Mouse (Mus musculus) testis, postnatal 10 days (tissue): ENCODE results near the gene Fbxw15.
"Not testable (repeated sequence)": the region's sequence is repeated elsewhere in the genome, so short reads cannot be mapped to it uniquely, and the experiment has no call there.

Experiments used
- DNase-seq: peaks from one replicate; pipeline ENCODE4 v3.0.0; 2021; ENCODE audit warnings: low spot score

The Fbxw15 gene

DNA sequence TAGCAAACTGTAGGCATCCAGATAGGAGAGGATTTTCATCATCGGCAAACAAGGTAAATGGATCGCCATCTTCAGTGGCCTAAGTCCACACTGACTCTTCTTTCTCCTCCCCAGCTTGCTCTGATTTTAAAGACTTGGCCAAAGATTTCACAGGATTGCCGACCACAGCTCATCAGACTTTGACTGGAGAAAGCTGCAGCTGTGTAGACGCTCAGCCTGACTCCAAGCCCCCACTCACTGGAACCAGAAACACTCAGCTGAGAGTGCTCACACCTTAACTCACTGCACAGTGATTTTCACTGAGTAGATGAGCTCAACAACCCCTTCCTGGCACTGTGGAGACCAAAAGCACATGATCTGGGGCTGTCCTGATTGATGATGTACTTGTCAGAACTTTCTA, at the start of gene Fbxw15:
Fbxw15 (minus strand) TSS at position 101 of the 400 bp plus-strand sequence.
- DNase-seq: not testable (repeated sequence)

DNA sequence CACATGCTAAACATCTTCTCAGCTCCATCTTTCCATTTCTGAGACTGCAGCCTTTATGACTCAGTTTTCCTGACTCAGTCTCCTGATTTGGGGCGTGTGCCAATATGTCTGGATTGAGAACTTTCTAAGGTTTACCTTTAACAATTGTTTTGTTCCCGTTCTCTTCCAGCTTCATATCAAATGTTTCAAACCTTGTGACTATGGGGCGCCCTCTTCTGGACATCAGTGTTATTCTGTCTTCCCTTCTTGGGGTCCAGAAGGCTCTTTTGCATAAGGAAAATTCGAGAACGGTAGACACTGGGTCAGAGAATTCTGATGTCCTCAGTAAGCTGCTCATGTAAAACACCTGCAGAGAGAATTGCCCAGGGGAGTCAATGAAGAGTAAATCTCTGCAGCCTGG, 38.8 kb upstream of the Fbxw15 start:
- DNase-seq: peak; percentile 69

GRCm38 (mm10) chr9:109602128-109602527, 34.1 kb upstream of the Fbxw15 start:
- not testable (repeated sequence) for DNase-seq

- DNase-seq: no peak
These were observed 29.2 kb upstream of the Fbxw15 start for GRCm38 (mm10) chr9:109597226-109597625.

DNA sequence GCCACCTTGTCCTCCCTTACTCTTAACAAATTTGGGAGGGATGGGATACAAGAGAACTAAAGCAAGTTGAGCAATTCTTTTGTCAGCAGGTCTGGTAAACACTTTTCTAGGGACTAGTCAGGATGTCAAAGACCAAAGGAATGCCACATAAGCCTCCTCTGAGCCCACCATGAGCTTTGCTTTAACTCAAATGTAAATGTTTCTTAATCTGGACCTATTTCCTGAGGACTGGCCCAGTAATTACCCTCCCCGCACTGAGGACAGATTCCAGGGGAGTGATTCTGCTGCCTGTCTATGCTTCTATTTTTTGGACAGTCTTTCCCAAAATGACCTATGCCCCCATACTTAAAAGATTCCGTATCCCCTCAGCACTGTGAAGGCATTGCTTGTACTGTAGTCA, 26.8 kb upstream of the Fbxw15 start:
- no peak for DNase-seq

DNA sequence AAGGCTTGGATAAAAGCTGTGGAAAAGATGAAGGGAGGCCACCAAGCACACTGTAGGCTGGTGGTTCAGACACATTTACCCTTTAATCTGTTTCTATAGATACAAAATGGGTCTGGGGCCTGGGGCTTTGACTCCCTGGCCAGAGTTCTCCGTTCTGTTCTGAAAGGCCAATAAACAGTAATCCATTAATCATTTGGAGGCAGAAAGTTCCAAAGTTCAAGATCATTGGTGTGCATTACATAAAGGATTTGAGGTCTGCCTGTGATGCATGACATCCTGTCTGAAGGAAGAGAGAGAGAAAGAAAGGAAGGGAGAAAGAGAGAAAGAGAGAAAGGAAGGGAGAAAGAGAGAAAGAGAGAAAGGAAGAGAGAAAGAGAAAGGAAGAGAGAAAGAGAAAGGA, 2.5 kb downstream of the Fbxw15 start:
- no peak for DNase-seq

GRCm38 (mm10) chr9:109562106-109562505, 6.0 kb downstream of the Fbxw15 start:
- not testable (repeated sequence) for DNase-seq

- DNase-seq: no peak
These were observed 15.6 kb downstream of the Fbxw15 start for GRCm38 (mm10) chr9:109552483-109552882.

DNA sequence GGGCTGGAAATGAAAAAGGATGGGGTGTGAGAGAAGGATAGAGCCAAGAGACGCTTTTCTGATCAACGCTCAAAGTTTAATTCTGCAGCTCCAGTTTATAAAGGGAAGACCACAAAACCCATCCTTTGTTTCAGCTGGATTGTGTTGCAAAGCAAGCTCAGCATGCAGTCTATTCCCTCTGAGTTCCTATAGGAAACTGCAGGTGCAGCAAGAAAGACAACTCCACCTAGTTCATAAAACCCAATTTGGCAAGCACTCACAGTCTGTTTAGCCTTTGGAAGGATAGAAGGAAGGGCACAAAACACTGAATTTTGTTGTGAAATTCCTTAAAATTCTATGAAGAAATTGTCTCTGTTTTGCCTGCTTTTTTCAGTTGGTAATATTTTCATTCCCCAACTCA, 18.4 kb downstream of the Fbxw15 start:
- not testable (repeated sequence) for DNase-seq

DNA sequence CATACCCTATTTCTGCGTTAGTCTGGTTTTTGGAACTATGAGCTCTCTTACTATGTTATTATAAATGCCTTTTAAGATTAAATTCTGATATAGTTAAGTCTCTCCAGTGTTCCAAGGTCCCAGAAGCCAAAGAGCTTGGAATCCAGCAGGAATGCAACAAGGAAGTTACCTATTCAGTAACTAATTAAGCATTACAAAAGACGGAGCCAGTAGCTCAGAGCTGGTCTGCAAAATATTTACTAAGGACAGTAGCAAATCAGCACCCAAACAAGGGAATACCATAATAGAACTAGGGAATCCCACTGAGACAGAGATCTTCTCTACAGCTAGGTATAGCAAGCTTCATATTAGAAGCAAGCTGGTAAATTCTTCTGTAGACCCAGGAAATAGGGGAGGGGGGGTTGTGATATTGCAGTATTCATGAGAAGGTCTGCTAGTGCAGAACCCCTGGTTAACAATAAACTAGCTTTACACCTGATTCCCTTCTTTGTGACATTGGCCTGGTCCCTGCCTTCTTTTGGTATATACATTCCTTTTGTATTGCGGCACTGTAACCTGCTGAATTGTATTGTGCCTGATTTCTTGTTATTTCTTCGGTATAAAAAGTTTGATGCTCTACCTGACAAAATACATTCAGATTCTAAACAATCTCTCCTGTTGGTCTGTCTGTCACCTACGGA, 44.5 kb downstream of the Fbxw15 start:
- no peak for DNase-seq
